Mouse (Mus musculus) ES-E14 (cell line): ENCODE measurements at regions not wholly inside any gene's neighbourhood (a gene's known extent, or its start where the extent isn't known, plus 50 kb on each side); places are given as distances from the start of the nearest gene placed in this dataset.

Experiments
- DNase-seq: peaks from one replicate; pipeline ENCODE4 v3.0.0-alpha.2; 2013; ENCODE audit warnings: low read depth, low spot score
- H3K27ac ChIP-seq: 2 replicates; pipeline ENCODE4 v1.5.1; 2012; ENCODE audit warnings: low read depth, mild to moderate bottlenecking, low read length, moderate library complexity, mixed read lengths; ENCODE audit not compliant: poor library complexity, insufficient read depth, severe bottlenecking
- H3K36me3 ChIP-seq: 2 replicates; pipeline ENCODE4 v1.6.1; 2012; ENCODE audit warnings: mild to moderate bottlenecking, low read length, moderate library complexity, mixed read lengths; ENCODE audit not compliant: control insufficient read depth, poor library complexity, insufficient read depth, severe bottlenecking
- H3K4me1 ChIP-seq, 2 experiments: fragments of 150-350 bp in 1 of 2; sonication (generic) in 1 of 2; 2 replicates each; pipeline ENCODE4 v1.6.1; 2012; ENCODE audit warnings: low read length in 2 of 2, mild to moderate bottlenecking in 1 of 2, mixed read lengths in 1 of 2; ENCODE audit not compliant: control insufficient read depth in 2 of 2, insufficient read depth in 2 of 2, poor library complexity in 1 of 2
- H3K4me3 ChIP-seq, 2 experiments: fragments of 150-350 bp in 1 of 2; sonication (generic) in 1 of 2; 2 replicates each; pipeline ENCODE4 v1.5.1; 2012; ENCODE audit warnings: low read length in 2 of 2, low read depth in 1 of 2, mild to moderate bottlenecking in 1 of 2, mixed read lengths in 1 of 2; ENCODE audit not compliant: insufficient read depth in 1 of 2, poor library complexity in 1 of 2, severe bottlenecking in 1 of 2
- H3K9ac ChIP-seq: 2 replicates; pipeline ENCODE4 v1.6.1; 2012; ENCODE audit warnings: low read depth, mild to moderate bottlenecking, low read length, mixed read lengths; ENCODE audit not compliant: poor library complexity, insufficient read depth, severe bottlenecking
- H3K9me3 ChIP-seq: fragments of 150-350 bp; sonication (generic); 2 replicates; pipeline ENCODE4 v1.6.1; 2012; ENCODE audit warnings: low read depth, mild to moderate bottlenecking, low read length; ENCODE audit not compliant: control insufficient read depth, insufficient read depth
- CHD2 ChIP-seq: IDR thresholded peaks from 2 replicates; pipeline ENCODE4 v1.6.1; 2014; ENCODE audit warnings: mild to moderate bottlenecking, low read depth, low read length, inconsistent platforms
- HCFC1 ChIP-seq: IDR thresholded peaks from 2 replicates; pipeline ENCODE4 v1.6.1; 2012; ENCODE audit warnings: low read length, inconsistent platforms, borderline replicate concordance; ENCODE audit not compliant: insufficient read depth
- MAFK ChIP-seq: IDR thresholded peaks from 2 replicates; pipeline ENCODE4 v1.6.1; 2014; ENCODE audit warnings: mild to moderate bottlenecking, low read depth, low read length, inconsistent platforms; ENCODE audit not compliant: insufficient read depth
- ZC3H11A ChIP-seq: IDR thresholded peaks from 2 replicates; pipeline ENCODE4 v1.6.1; 2012; ENCODE audit warnings: low read depth, mild to moderate bottlenecking, inconsistent platforms, low read length, borderline replicate concordance
- ZNF384 ChIP-seq: IDR thresholded peaks from 2 replicates; pipeline ENCODE4 v1.6.1; 2012; ENCODE audit warnings: low read depth, low read length, inconsistent platforms
- in situ Hi-C, 2 experiments: fragments of 600-800 bp; cut with MboI; formaldehyde crosslinking; loops; one replicate each; pipeline ENCODE4 v1.15.1; 2025; ENCODE audit warnings: low sequenced_read_pairs in 2 of 2, inconsistent platforms in 1 of 2; ENCODE audit not compliant: unreplicated experiment in 2 of 2

DNA sequence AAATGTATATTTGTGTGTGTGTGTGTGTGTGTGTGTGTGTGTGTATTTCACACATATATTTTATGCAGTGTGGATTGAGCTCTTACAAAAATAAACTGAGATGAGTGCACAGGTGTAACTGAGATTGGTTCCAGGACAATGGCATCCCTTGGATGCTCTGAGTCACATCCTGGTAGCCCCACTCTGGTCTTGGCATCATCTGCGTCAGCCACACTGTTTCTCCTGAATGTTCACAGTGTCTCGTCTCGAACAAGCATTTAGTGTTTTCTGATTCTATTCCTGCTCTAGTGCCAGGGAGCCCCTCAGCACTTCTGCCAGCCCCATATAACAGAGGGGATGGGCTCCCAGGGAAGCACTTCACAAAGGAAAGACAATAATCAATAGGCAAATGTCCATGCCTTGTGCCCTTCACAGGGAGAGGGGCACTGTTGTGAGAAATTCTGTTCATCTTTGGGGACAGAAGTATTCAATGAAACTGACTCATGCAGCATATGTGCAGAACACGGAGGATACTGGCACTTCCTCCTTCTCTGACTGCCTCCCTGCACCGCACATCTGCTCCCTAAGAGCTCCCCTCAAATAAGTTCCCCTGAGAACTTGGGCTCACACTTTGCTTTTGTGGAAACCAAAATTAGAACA, 536.2 kb downstream of the Pdcd6ip start:
- Histone ChIP-seq H3K9ac (no peak overlapping the region), H3K27ac (no peak overlapping the region), H3K4me3 (no peak overlapping the region), H3K9me3 (no peaks in the 10 kb centered on the region), H3K36me3 (no peaks in the 10 kb centered on the region), H3K4me1 (no peaks in the 10 kb centered on the region; a peak in 1 of 4 replicates)
- TF ChIP-seq ZC3H11A (no peak), ZNF384 (no peak), CHD2 (no peak), MAFK (no peak), HCFC1 (no peak)
- in situ Hi-C loops, result no loop called here
- no peak for DNase-seq

- Histone ChIP-seq H3K9me3 (no peaks in the 10 kb centered on the region), H3K4me1 (no peaks in the 10 kb centered on the region), H3K9ac (no peak overlapping the region), H3K36me3 (no peaks in the 10 kb centered on the region), H3K4me3 (no peak overlapping the region), H3K27ac (no peak overlapping the region)
- DNase-seq, result no peak
- in situ Hi-C loops, result no loop called here
- TF ChIP-seq MAFK, result no peak
- TF ChIP-seq ZNF384, result no peak
- no peak for TF ChIP-seq HCFC1
- TF ChIP-seq CHD2, result no peak
- TF ChIP-seq ZC3H11A, result no peak
Measured at GRCm38 (mm10) chr9:113162897-113163874, 544.9 kb downstream of the Pdcd6ip start.

- Histone ChIP-seq H3K27ac (no peak overlapping the region), H3K9me3 (no peaks in the 10 kb centered on the region), H3K36me3 (no peaks in the 10 kb centered on the region), H3K4me1 (no peaks in the 10 kb centered on the region), H3K9ac (no peak overlapping the region), H3K4me3 (no peak overlapping the region)
- DNase-seq, result no peak
- TF ChIP-seq ZNF384 (no peak), ZC3H11A (no peak), HCFC1 (no peak)
- in situ Hi-C loops, result no loop called here
Measured at GRCm38 (mm10) chr9:113160011-113160410, 548.0 kb downstream of the Pdcd6ip start.

DNA sequence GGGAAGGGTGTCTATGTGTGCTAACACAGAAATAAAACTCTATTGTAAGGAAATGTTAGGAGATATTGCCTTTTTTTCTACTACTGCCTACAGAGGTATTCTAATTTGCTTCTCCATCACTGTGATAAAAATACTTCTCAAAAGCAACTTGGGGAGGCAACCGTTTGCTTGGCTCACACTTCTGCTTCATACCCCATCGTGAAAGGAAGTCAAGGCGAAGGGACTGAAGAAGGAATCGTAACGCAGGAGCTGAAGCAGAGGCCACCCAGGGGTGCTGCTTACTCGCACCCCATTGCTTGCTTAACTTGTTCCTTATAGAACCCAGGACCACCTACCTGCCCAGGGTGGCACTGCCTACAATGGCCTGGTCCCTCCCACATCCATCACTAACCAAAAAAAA, 550.0 kb downstream of the Pdcd6ip start:
- H3K9ac ChIP-seq, result no peak overlapping the region
- H3K27ac ChIP-seq, result no peak overlapping the region
- H3K4me3 ChIP-seq, result no peak overlapping the region
- H3K36me3 ChIP-seq, result no peaks in the 10 kb centered on the region
- in situ Hi-C loops, result no loop called here
- TF ChIP-seq HCFC1 (no peak), CHD2 (no peak), MAFK (no peak), ZNF384 (no peak), ZC3H11A (no peak)
- no peaks in the 10 kb centered on the region for H3K9me3 ChIP-seq
- no peak for DNase-seq
- no peaks in the 10 kb centered on the region for H3K4me1 ChIP-seq
